Mouse (Mus musculus): ENCODE results near the gene Zfc3h1. TPM values are rescaled to one million over a fixed set of nuclear protein-coding genes. Genes with fewer than 3 reads are reported as not detected.

The Zfc3h1 gene
- total RNA-seq, 1 experiment = 31.3 TPM

DNA sequence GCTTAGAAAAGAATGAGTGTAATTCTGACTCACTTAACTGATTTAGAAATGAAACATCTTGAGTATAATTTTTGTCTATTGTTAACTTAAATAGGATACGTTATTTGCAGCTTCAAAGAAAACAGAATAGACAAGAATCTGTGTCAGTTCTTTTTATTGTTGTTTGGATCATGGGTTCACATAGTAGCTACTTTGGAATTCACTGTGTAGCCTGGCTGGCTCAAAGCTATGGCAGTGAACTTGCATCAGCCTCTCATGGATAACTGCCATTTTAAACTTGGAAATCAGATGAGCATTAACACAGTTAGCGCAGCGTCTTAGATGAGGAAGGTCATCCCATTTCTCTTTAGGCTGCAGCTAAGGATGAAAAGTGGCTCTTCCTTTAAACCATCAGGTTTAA lies 3.1 kb downstream of the Zfc3h1 start:
- no peak overlapping the region for H3K9ac ChIP-seq (ENCODE audit: insufficient read depth, low read depth, low read length, poor library complexity, severe bottlenecking)
- in situ Hi-C loops (cut with MboI; ENCODE audit: low sequenced_read_pairs in 2 of 2, unreplicated experiment in 2 of 2) = no loop called here

DNA sequence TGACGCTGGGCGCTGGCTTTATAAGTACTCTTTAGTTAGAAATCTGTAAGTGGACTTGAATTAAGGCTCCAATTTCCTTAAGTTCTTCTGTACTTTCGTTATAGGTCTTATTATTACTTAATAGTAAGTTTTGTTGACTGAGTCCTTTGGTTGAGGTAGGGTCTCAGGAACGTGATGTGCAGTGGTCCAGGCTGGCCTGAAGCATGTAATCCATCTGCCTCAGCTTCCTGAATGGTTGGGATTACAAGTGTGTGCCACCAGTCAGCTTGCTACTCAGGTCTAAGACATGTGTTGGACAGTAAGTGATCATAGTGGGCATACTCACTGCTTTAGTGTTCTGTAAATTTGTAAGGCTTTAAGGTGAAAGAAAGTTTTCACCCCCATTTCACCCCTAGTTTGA lies 6.3 kb downstream of the Zfc3h1 start:
- DNase-seq (ENCODE audit: low read depth, low spot score) = no peak
- TF ChIP-seq CHD2 (IDR thresholded peaks at IDR 0.05; ENCODE audit: low read depth, low read length) (no peak), ZNF384 (IDR thresholded peaks at IDR 0.05; ENCODE audit: low read depth, low read length) (no peak), ZC3H11A (IDR thresholded peaks at IDR 0.05; ENCODE audit: borderline replicate concordance, low read depth, low read length) (no peak), HCFC1 (IDR thresholded peaks at IDR 0.05; ENCODE audit: borderline replicate concordance, insufficient read depth, low read length) (no peak), MAFK (IDR thresholded peaks at IDR 0.05; ENCODE audit: insufficient read depth, low read depth, low read length) (no peak)
- Histone ChIP-seq H3K4me1 (ENCODE audit: control insufficient read depth in 2 of 2, insufficient read depth in 2 of 2, low read length in 2 of 2, poor library complexity in 1 of 2) (0 out of 4 replicates have a peak, but pooled peaks cover 0 to 2% of the 10 kb centered on the region in 2 experiments), H3K27ac (ENCODE audit: insufficient read depth, low read depth, low read length, poor library complexity, severe bottlenecking) (no peak overlapping the region), H3K4me3 (ENCODE audit: insufficient read depth in 1 of 2, low read depth in 1 of 2, low read length in 2 of 2, poor library complexity in 1 of 2, severe bottlenecking in 1 of 2) (no peak overlapping the region), H3K9me3 (ENCODE audit: control insufficient read depth, insufficient read depth, low read depth, low read length) (no peaks in the 10 kb centered on the region), H3K36me3 (ENCODE audit: control insufficient read depth, insufficient read depth, low read length, poor library complexity, severe bottlenecking) (peaks cover 5% of the 10 kb centered on the region), H3K9ac (ENCODE audit: insufficient read depth, low read depth, low read length, poor library complexity, severe bottlenecking) (no peak overlapping the region)
- in situ Hi-C loops (cut with MboI; ENCODE audit: low sequenced_read_pairs in 2 of 2, unreplicated experiment in 2 of 2) = no loop called here

More for the DNA sequence above, 3.1 kb downstream of the Zfc3h1 start:
- 0 out of 4 replicates have a peak, but pooled peaks cover 0 to 6% of the 10 kb centered on the region in 2 experiments for H3K4me1 ChIP-seq (ENCODE audit: control insufficient read depth in 2 of 2, insufficient read depth in 2 of 2, low read length in 2 of 2, poor library complexity in 1 of 2)
- DNase-seq (ENCODE audit: low read depth, low spot score) = no peak
- no peak for TF ChIP-seq CHD2 (IDR thresholded peaks at IDR 0.05; ENCODE audit: low read depth, low read length)
- no peak for TF ChIP-seq HCFC1 (IDR thresholded peaks at IDR 0.05; ENCODE audit: borderline replicate concordance, insufficient read depth, low read length)
- no peak for TF ChIP-seq MAFK (IDR thresholded peaks at IDR 0.05; ENCODE audit: insufficient read depth, low read depth, low read length)
- TF ChIP-seq ZC3H11A (IDR thresholded peaks at IDR 0.05; ENCODE audit: borderline replicate concordance, low read depth, low read length) = no peak
- TF ChIP-seq ZNF384 (IDR thresholded peaks at IDR 0.05; ENCODE audit: low read depth, low read length) = no peak
- H3K36me3 ChIP-seq (ENCODE audit: control insufficient read depth, insufficient read depth, low read length, poor library complexity, severe bottlenecking) = peaks cover 5% of the 10 kb centered on the region
- H3K4me3 ChIP-seq (ENCODE audit: insufficient read depth in 1 of 2, low read depth in 1 of 2, low read length in 2 of 2, poor library complexity in 1 of 2, severe bottlenecking in 1 of 2) = no peak overlapping the region
- H3K27ac ChIP-seq (ENCODE audit: insufficient read depth, low read depth, low read length, poor library complexity, severe bottlenecking) = no peak overlapping the region
- no peaks in the 10 kb centered on the region for H3K9me3 ChIP-seq (ENCODE audit: control insufficient read depth, insufficient read depth, low read depth, low read length)

DNA sequence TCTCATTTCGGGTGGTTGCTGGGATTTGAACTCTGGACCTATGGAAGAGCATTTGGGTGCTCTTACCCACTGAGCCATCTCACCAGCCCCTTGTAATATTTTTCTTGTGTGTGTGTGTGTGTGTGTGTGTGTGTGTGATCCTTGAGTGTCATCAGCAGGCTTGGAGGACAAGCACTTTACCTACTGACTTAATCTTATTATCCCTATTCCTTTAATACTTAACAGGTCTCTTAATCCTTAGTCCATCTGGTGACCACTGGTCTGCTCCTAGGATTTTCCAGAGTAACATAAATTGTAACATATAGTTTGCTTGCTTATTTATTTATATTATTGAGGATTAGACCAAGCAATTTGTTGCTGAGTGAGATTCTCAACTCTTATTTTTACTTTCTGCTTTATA lies 7.1 kb downstream of the Zfc3h1 start:
- no peak for DNase-seq (ENCODE audit: low read depth, low spot score)
- in situ Hi-C loops (cut with MboI; ENCODE audit: low sequenced_read_pairs in 2 of 2, unreplicated experiment in 2 of 2) = no loop called here
- Histone ChIP-seq H3K27ac (ENCODE audit: insufficient read depth, low read depth, low read length, poor library complexity, severe bottlenecking) (no peak overlapping the region), H3K36me3 (ENCODE audit: control insufficient read depth, insufficient read depth, low read length, poor library complexity, severe bottlenecking) (peaks cover 5% of the 10 kb centered on the region), H3K4me1 (ENCODE audit: control insufficient read depth in 2 of 2, insufficient read depth in 2 of 2, low read length in 2 of 2, poor library complexity in 1 of 2) (no peaks in the 10 kb centered on the region), H3K4me3 (ENCODE audit: insufficient read depth in 1 of 2, low read depth in 1 of 2, low read length in 2 of 2, poor library complexity in 1 of 2, severe bottlenecking in 1 of 2) (no peak overlapping the region), H3K9me3 (ENCODE audit: control insufficient read depth, insufficient read depth, low read depth, low read length) (no peaks in the 10 kb centered on the region), H3K9ac (ENCODE audit: insufficient read depth, low read depth, low read length, poor library complexity, severe bottlenecking) (no peak overlapping the region)
- TF ChIP-seq MAFK (IDR thresholded peaks at IDR 0.05; ENCODE audit: insufficient read depth, low read depth, low read length) = no peak
- TF ChIP-seq CHD2 (IDR thresholded peaks at IDR 0.05; ENCODE audit: low read depth, low read length) = no peak
- no peak for TF ChIP-seq ZNF384 (IDR thresholded peaks at IDR 0.05; ENCODE audit: low read depth, low read length)

DNA sequence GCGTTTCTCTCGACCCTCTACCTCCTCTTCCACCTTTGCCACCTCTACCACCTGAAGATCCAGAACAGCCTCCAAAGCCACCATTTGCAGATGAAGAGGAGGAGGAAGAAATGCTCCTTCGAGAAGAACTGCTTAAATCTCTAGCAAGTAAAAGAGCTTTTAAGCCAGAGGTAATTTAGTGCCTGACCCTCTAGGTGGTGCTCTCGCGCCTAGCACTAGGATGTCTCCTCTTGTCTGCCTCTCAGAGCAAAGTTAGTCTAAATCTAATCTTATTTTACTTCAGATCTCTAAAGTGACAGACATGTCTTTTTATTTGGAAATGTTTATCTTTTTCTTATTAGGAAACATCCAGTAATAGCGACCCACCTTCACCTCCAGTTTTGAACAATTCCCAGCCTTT lies 21.6 kb downstream of the Zfc3h1 start:
- peak; percentile 41 for DNase-seq (ENCODE audit: low read depth, low spot score)
- in situ Hi-C loops (cut with MboI; ENCODE audit: low sequenced_read_pairs in 2 of 2, unreplicated experiment in 2 of 2) = loop anchor here in 1 of 2 experiments (25.0 kb wide), 1 partner anchor 1656 kb away; the partner anchor contains the start of gene Cct2
- H3K4me3 ChIP-seq (ENCODE audit: insufficient read depth in 1 of 2, low read depth in 1 of 2, low read length in 2 of 2, poor library complexity in 1 of 2, severe bottlenecking in 1 of 2) = no peak overlapping the region

DNA sequence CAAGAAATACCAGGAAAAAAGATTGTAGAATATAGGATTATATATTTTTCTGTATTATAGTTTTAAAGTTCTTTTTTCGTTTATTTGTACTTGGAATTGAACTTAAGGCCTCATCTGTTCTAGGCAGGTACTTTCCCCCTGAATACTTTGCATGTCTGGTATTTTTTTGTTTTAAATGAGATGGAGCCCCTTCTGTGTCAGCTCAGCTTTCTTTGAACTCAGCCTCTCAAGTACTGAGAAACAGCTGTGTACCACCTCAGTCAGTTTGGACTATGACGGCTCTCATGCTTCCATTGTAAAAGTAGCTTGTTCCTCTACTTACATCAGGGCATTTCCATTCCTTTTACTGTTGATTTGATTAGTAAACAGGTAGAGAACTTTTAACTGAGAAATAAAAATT lies 28.7 kb downstream of the Zfc3h1 start:
- H3K9me3 ChIP-seq (ENCODE audit: control insufficient read depth, insufficient read depth, low read depth, low read length) = no peaks in the 10 kb centered on the region
- H3K36me3 ChIP-seq (ENCODE audit: control insufficient read depth, insufficient read depth, low read length, poor library complexity, severe bottlenecking) = peaks cover 17% of the 10 kb centered on the region
- in situ Hi-C loops (cut with MboI; ENCODE audit: low sequenced_read_pairs in 2 of 2, unreplicated experiment in 2 of 2) = loop anchor here in 1 of 2 experiments (25.0 kb wide), 1 partner anchor 1649 kb away; the partner anchor contains the start of gene Cct2

More for the DNA sequence above, 21.6 kb downstream of the Zfc3h1 start:
- H3K9me3 ChIP-seq (ENCODE audit: control insufficient read depth, insufficient read depth, low read depth, low read length) = no peaks in the 10 kb centered on the region
- no peak overlapping the region for H3K9ac ChIP-seq (ENCODE audit: insufficient read depth, low read depth, low read length, poor library complexity, severe bottlenecking)
- peaks cover 24% of the 10 kb centered on the region for H3K36me3 ChIP-seq (ENCODE audit: control insufficient read depth, insufficient read depth, low read length, poor library complexity, severe bottlenecking)
- H3K27ac ChIP-seq (ENCODE audit: insufficient read depth, low read depth, low read length, poor library complexity, severe bottlenecking) = no peak overlapping the region
- no peaks in the 10 kb centered on the region for H3K4me1 ChIP-seq (ENCODE audit: control insufficient read depth in 2 of 2, insufficient read depth in 2 of 2, low read length in 2 of 2, poor library complexity in 1 of 2)
- no peak for TF ChIP-seq MAFK (IDR thresholded peaks at IDR 0.05; ENCODE audit: insufficient read depth, low read depth, low read length)
- no peak for TF ChIP-seq HCFC1 (IDR thresholded peaks at IDR 0.05; ENCODE audit: borderline replicate concordance, insufficient read depth, low read length)
- no peak for TF ChIP-seq CHD2 (IDR thresholded peaks at IDR 0.05; ENCODE audit: low read depth, low read length)
- no peak for TF ChIP-seq ZNF384 (IDR thresholded peaks at IDR 0.05; ENCODE audit: low read depth, low read length)
- TF ChIP-seq ZC3H11A (IDR thresholded peaks at IDR 0.05; ENCODE audit: borderline replicate concordance, low read depth, low read length) = no peak

More for the DNA sequence above, 28.7 kb downstream of the Zfc3h1 start:
- Histone ChIP-seq H3K9ac (ENCODE audit: insufficient read depth, low read depth, low read length, poor library complexity, severe bottlenecking) (no peak overlapping the region), H3K4me1 (ENCODE audit: control insufficient read depth in 2 of 2, insufficient read depth in 2 of 2, low read length in 2 of 2, poor library complexity in 1 of 2) (no peaks in the 10 kb centered on the region), H3K4me3 (ENCODE audit: insufficient read depth in 1 of 2, low read depth in 1 of 2, low read length in 2 of 2, poor library complexity in 1 of 2, severe bottlenecking in 1 of 2) (no peak overlapping the region), H3K27ac (ENCODE audit: insufficient read depth, low read depth, low read length, poor library complexity, severe bottlenecking) (no peak overlapping the region)
- TF ChIP-seq HCFC1 (IDR thresholded peaks at IDR 0.05; ENCODE audit: borderline replicate concordance, insufficient read depth, low read length) = no peak
- no peak for TF ChIP-seq ZC3H11A (IDR thresholded peaks at IDR 0.05; ENCODE audit: borderline replicate concordance, low read depth, low read length)
- TF ChIP-seq CHD2 (IDR thresholded peaks at IDR 0.05; ENCODE audit: low read depth, low read length) = no peak
- DNase-seq (ENCODE audit: low read depth, low spot score) = no peak
